Mouse (Mus musculus) limb, embryonic 12.5 days (tissue): ENCODE results near the gene Zbed5. TPM values are rescaled to one million over a fixed set of nuclear protein-coding genes. Genes with fewer than 3 reads are reported as not detected.
A peak's percentile ranks its signal among the peaks of the same experiment; 100 is the strongest.
"Not testable (repeated sequence)": the region's sequence is repeated elsewhere in the genome, so short reads cannot be mapped to it uniquely, and the experiment has no call there.

ENCODE experiments used
- ATAC-seq: fragments of 200-750 bp; cut with Nextera tagmentation; 2 replicates; pipeline ENCODE4 v1.8.0; 2017; ENCODE audit warnings: low read depth, moderate TSS enrichment; ENCODE audit not compliant: insufficient number of reproducible peaks, insufficient read depth, low FRiP score, low TSS enrichment
- H3K27ac ChIP-seq: fragments of 300-500 bp; sonication (generic); 2 replicates; pipeline ENCODE4 v1.5.1; 2016; ENCODE audit warnings: mild to moderate bottlenecking, moderate library complexity
- H3K27me3 ChIP-seq: fragments of 300-500 bp; sonication (generic); 2 replicates; pipeline ENCODE4 v1.6.1; 2016; ENCODE audit warnings: mild to moderate bottlenecking, moderate library complexity
- H3K36me3 ChIP-seq: fragments of 300-500 bp; sonication (generic); 2 replicates; pipeline ENCODE4 v1.6.1; 2016; ENCODE audit warnings: mild to moderate bottlenecking, moderate library complexity
- H3K4me1 ChIP-seq: fragments of 300-500 bp; sonication (generic); replicated peaks from 2 replicates; pipeline ENCODE4 v1.6.1; 2016
- H3K4me2 ChIP-seq: fragments of 300-500 bp; sonication (generic); 2 replicates; pipeline ENCODE4 v1.6.1; 2016; ENCODE audit warnings: mild to moderate bottlenecking, moderate library complexity
- H3K4me3 ChIP-seq: fragments of 300-500 bp; sonication (generic); replicated peaks from 2 replicates; pipeline ENCODE4 v1.5.1; 2016; ENCODE audit warnings: mild to moderate bottlenecking
- H3K9ac ChIP-seq: fragments of 300-500 bp; sonication (generic); replicated peaks from 2 replicates; pipeline ENCODE4 v1.6.1; 2016; ENCODE audit warnings: mild to moderate bottlenecking, moderate library complexity
- H3K9me3 ChIP-seq: fragments of 300-500 bp; sonication (generic); 2 replicates; pipeline ENCODE4 v1.6.1; 2016; ENCODE audit warnings: mild to moderate bottlenecking, moderate library complexity
- WGBS: fragments of 180-500 bp; shearing (Covaris S2); methylation state at CpG from one replicate; pipeline ENCODE4 v1.1.7; 2016; 5-methylcytosine and 5-hydroxymethylcytosine counted together
- polyA plus RNA-seq: library from polyadenylated mRNA; unstranded; fragments of >200 nt; fragmentation: Nextera tagmentation; extraction: Ambion mirVana; gene quantifications from 2 replicates; pipeline ENCODE4 v1.2.1, GENCODE M21; 2016

Gene Zbed5
- polyA plus RNA-seq, 1 experiment from 2014 or later, result 11.9 TPM

DNA sequence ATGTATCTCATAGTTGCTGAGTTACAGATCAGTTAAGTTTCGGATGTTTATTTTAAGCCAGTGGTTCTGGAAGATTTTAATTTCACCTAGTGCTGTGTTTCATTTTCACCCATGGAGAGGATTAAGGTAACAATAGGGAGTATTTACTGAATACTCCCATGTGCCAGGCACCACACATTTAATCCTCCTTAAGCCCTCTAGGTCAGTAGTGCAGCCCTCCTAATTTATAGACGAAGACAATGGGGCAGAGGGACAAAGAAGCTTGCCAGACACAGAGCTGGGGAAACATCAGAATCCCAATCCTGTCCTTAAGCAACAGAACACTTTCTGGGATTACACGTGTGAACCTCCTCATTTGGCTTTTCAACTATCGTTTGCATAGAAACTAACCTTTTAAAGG is 41.4 kb downstream of the Zbed5 start:
- WGBS, result 51% methylated on average over 4 of the region's 4 CpGs
- no peak overlapping the region for H3K4me3 ChIP-seq
- H3K4me1 ChIP-seq, result no peaks in the 10 kb centered on the region
- no peaks in the 10 kb centered on the region for H3K27me3 ChIP-seq
- no peaks in the 10 kb centered on the region for H3K36me3 ChIP-seq
- no peak overlapping the region for H3K4me2 ChIP-seq
- H3K9me3 ChIP-seq, result no peaks in the 10 kb centered on the region
- no peak for ATAC-seq
- H3K27ac ChIP-seq, result no peak overlapping the region
- no peak overlapping the region for H3K9ac ChIP-seq

- H3K4me3 ChIP-seq, result no peak overlapping the region
- H3K4me2 ChIP-seq, result no peak overlapping the region
- WGBS, result 61% methylated on average over 2 of the region's 2 CpGs
- H3K27ac ChIP-seq, result no peak overlapping the region
- H3K36me3 ChIP-seq, result peaks cover 5% of the 10 kb centered on the region
- H3K9me3 ChIP-seq, result no peaks in the 10 kb centered on the region
- peaks cover 4% of the 10 kb centered on the region; the same call in 1 of the 2 replicates for H3K4me1 ChIP-seq
- no peaks in the 10 kb centered on the region for H3K27me3 ChIP-seq
- ATAC-seq, result no peak
- no peak overlapping the region for H3K9ac ChIP-seq
Observed at GRCm38 (mm10) chr5:129940281-129940680, 44.8 kb downstream of the Zbed5 start.

DNA sequence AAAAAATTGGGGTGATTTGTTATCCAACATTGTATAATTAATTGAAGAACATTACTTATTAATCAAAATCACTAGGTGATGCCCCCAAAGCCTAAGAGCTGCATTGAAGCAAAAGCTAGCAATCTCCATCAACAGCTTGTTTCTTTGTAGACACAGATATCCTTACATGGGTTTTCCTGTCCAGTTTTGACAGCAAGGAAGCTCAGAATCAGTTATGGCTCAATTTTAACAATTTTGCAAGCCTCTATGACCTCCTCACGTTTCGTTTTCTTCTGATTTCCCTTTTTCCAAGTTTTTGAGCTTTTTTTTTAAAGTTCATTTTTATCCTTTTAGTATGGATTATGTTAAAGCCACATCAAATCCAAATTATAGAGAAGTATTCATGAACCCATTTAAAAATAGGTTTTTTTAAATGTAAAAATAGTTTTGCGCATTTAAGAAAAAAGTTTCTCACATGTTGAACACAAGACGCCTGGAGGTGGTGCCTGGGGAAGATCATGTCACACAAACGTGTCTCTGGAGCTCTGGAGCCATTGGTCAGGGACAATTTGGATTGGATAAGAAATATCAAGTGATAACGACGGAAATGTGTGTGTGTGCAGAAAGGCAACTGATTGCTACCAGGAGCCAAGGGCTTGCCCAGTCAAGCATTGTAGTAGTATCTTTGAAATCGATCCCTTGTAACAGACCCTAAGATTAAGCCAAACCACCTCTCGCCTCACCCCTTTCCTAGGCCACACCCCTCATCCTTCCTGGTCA is 45.4 kb downstream of the Zbed5 start:
- Histone ChIP-seq H3K36me3 (peaks cover 10% of the 10 kb centered on the region), H3K9ac (no peak overlapping the region), H3K4me1 (peaks cover 4% of the 10 kb centered on the region; the same call in 1 of the 2 replicates), H3K4me3 (peak overlapping the region; percentile 86), H3K4me2 (peak overlapping the region; percentile 48), H3K27me3 (no peaks in the 10 kb centered on the region), H3K27ac (0 out of 2 replicates have a peak overlapping the region, but pooled peaks have one; percentile 47), H3K9me3 (no peaks in the 10 kb centered on the region)
- no peak; the same call in none of the 2 replicates for ATAC-seq
- WGBS, result 9% methylated on average over 9 of the region's 9 CpGs

DNA sequence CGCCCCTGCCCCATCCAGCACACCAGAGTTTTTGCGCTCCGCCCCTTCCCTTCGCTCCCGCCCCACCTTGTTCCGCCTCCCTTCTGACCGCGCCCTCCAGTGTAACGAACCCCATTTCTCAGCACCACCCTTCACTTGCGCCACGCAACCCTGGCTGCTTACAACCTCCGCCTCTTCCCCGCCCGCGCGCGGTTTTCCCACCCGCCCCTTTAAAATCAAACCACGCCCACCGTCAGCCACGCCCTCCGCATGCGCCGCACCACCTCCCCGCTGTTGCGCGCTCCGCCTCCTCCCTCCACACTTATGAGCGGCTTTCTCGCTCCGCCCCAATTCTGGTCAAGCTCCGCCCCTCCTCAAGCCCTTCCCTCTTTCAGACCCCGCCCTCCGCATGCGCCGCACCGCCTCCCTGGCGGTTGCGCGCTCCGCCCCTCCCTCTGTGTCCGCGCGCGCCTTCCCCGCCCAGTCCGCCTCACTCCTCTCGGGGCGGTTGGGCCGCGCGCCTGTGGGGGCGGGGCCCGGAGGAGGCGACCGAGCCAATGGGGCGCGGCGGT is 46.0 kb downstream of the Zbed5 start, which contains the start of gene Vkorc1l1:
TSS of gene Vkorc1l1 (plus strand) at position 476 of the 551 bp plus-strand sequence.
- peak; percentile 99 for ATAC-seq
- no peaks in the 10 kb centered on the region for H3K27me3 ChIP-seq
- peak within 1 kb of the TSS; percentile 77 for H3K4me2 ChIP-seq
- H3K4me1 ChIP-seq, result peaks cover 4% of the 10 kb centered on the region; the same call in 1 of the 2 replicates
- peak within 1 kb of the TSS; percentile 89 for H3K9ac ChIP-seq
- H3K4me3 ChIP-seq, result peak within 1 kb of the TSS; percentile 86
- under 1% methylated on average over 58 of the region's 59 CpGs for WGBS
- H3K36me3 ChIP-seq, result peaks cover 10% of the 10 kb centered on the region
- H3K9me3 ChIP-seq, result no peaks in the 10 kb centered on the region
- peak within 1 kb of the TSS; percentile 73 for H3K27ac ChIP-seq

DNA sequence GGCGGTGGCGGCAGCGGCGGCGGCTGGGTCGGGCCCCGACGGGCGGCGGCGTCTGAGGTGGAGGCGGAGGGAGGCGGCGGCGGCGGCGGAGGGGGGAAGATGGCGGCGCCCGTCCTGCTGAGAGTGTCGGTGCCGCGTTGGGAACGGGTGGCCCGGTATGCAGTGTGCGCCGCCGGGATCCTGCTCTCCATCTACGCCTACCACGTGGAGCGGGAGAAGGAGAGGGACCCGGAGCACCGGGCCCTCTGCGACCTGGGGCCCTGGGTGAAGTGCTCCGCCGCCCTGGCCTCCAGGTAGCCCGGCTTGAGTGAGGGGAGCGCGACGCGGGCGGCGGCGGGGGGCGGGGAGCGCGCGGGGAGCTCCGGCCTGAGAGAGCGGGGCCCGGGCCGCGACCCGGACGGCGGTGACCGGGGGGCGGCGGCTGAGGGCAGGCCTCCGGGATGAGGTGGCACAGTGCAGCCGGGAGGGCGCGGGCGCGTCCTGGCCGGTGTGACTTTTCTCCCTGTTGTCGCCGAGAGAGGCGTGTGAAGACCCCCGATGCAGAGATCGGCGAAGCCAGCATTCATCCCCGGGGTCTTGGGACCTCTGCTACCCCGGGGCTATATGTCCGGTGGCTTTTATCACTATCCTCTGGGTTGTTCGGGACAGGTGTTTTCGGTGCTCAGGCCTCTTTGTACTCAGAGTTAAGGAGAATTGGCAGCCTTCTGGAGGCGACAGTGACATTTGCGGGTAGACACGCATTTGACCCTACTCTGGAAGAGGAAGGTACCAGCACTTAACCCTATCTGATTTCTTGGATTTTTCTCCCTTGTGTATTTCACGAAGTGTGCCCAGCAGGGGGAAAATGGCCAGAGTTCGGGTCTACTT is 46.8 kb downstream of the Zbed5 start:
- ATAC-seq, result peak; percentile 30; the same call in 1 of the 2 replicates
- Histone ChIP-seq H3K27ac (peak overlapping the region; percentile 73), H3K4me3 (peak overlapping the region; percentile 86), H3K4me2 (peak overlapping the region; percentile 77), H3K9ac (peak overlapping the region; percentile 89), H3K36me3 (peaks cover 13% of the 10 kb centered on the region)
- H3K4me1 ChIP-seq, H3K27me3 ChIP-seq, H3K9me3 ChIP-seq: not testable (repeated sequence)
- WGBS, result 1% methylated on average over 51 of the region's 82 CpGs

GRCm38 (mm10) chr5:129943402-129943801 is 47.9 kb downstream of the Zbed5 start:
- Histone ChIP-seq H3K4me1 (peaks cover 4% of the 10 kb centered on the region; the same call in 1 of the 2 replicates), H3K27me3 (no peaks in the 10 kb centered on the region), H3K9ac (no peak overlapping the region), H3K4me2 (no peak overlapping the region), H3K27ac (no peak overlapping the region), H3K4me3 (no peak overlapping the region), H3K36me3 (peaks cover 13% of the 10 kb centered on the region), H3K9me3 (no peaks in the 10 kb centered on the region)
- no peak for ATAC-seq
- WGBS, result 84% methylated on average over 1 of the region's 1 CpGs

GRCm38 (mm10) chr5:129947528-129948033 is 52.1 kb downstream of the Zbed5 start:
- WGBS, result 93% methylated on average over 2 of the region's 2 CpGs
- Histone ChIP-seq H3K9me3 (no peaks in the 10 kb centered on the region), H3K27ac (no peak overlapping the region), H3K4me1 (peaks cover 4% of the 10 kb centered on the region; the same call in 1 of the 2 replicates), H3K36me3 (peaks cover 13% of the 10 kb centered on the region), H3K4me2 (no peak overlapping the region), H3K9ac (no peak overlapping the region), H3K4me3 (no peak overlapping the region), H3K27me3 (no peaks in the 10 kb centered on the region)
- ATAC-seq, result no peak

DNA sequence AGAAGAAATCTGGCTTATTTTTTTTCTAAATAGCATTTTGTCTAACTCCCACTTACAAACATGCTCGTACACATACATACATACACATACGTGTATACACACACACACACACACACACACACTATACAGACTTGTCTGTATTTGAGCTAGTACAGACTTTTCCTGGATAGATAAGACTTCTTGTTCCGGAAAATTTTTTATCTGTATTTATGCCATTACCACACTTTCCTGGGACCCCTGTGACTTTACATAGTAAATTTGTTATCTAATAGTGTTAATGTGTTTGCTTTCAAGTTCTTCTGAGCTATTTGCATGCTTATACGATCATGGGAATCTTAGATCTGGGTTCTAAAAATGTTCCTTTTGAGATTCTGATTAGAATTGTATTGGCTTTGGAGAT is 56.6 kb downstream of the Zbed5 start:
- no peak overlapping the region for H3K4me3 ChIP-seq
- H3K9me3 ChIP-seq, result no peaks in the 10 kb centered on the region
- no peaks in the 10 kb centered on the region for H3K4me1 ChIP-seq
- WGBS, result 94% methylated on average over 4 of the region's 4 CpGs
- H3K27me3 ChIP-seq, result no peaks in the 10 kb centered on the region
- no peak overlapping the region for H3K9ac ChIP-seq
- ATAC-seq, result no peak
- H3K4me2 ChIP-seq, result no peak overlapping the region
- 0 out of 2 replicates have a peak, but pooled peaks cover 1% of the 10 kb centered on the region for H3K36me3 ChIP-seq
- H3K27ac ChIP-seq, result no peak overlapping the region

Other genes starting within 250 kb of the Zbed5 start
- gene Zfp11, start 225.6 kb upstream of the Zbed5 start, polyA plus RNA-seq, result 6.3 and 6.5 TPM in 2 replicates
- not detected in 2 replicates for gene Sept14, start 187.2 kb upstream of the Zbed5 start, polyA plus RNA-seq
- 178 and 186 TPM in 2 replicates for gene Mrps17, start 180.2 kb upstream of the Zbed5 start, polyA plus RNA-seq
- 101 and 106 TPM in 2 replicates for gene Nipsnap2, start 170.7 kb upstream of the Zbed5 start, polyA plus RNA-seq
- 28.5 and 28.6 TPM in 2 replicates for gene Psph, start 108.3 kb upstream of the Zbed5 start, polyA plus RNA-seq
- gene Sumf2, start 48.7 kb upstream of the Zbed5 start, polyA plus RNA-seq, result 67.6 and 74.2 TPM in 2 replicates
- gene Chchd2, start 8.3 kb upstream of the Zbed5 start, polyA plus RNA-seq, result 926 and 978 TPM in 2 replicates
- gene Phkg1, start 2.8 kb downstream of the Zbed5 start, polyA plus RNA-seq, result 0.24 and 0.36 TPM in 2 replicates
- 5.0 and 6.2 TPM in 2 replicates for gene Nupr1l, start 12.8 kb downstream of the Zbed5 start, polyA plus RNA-seq
- gene Vkorc1l1, start 46.2 kb downstream of the Zbed5 start, polyA plus RNA-seq, result 35.8 and 36.7 TPM in 2 replicates
- gene Gusb, start 107.3 kb downstream of the Zbed5 start, polyA plus RNA-seq, result 43.0 and 45.7 TPM in 2 replicates
- gene Asl, start 133.5 kb downstream of the Zbed5 start, polyA plus RNA-seq, result 29.5 and 29.6 TPM in 2 replicates
- gene Crcp, start 133.6 kb downstream of the Zbed5 start, polyA plus RNA-seq, result 39.6 and 46.0 TPM in 2 replicates
- gene Tpst1, start 177.6 kb downstream of the Zbed5 start, polyA plus RNA-seq, result 83.5 and 85.3 TPM in 2 replicates
- 6.3 and 6.9 TPM in 2 replicates for gene Kctd7, start 249.1 kb downstream of the Zbed5 start, polyA plus RNA-seq